Mouse (Mus musculus) layer of hippocampus, adult 11-12 months (tissue): ENCODE measurements around the gene Spire2.
"Not testable (repeated sequence)": the region's sequence is repeated elsewhere in the genome, so short reads cannot be mapped to it uniquely, and the experiment has no call there.

ENCODE experiments used
- DNase-seq: peaks from one replicate; pipeline ENCODE4 v3.0.0; 2022; ENCODE audit warnings: low spot score

The Spire2 gene

GRCm38 (mm10) chr8:123332262-123333090, at the start of gene Spire2:
Gene Spire2 (plus strand): TSS chr8:123332713.
- DNase-seq, result peak; percentile 62

GRCm38 (mm10) chr8:123282994-123283393, 49.5 kb upstream of the Spire2 start:
- DNase-seq, result not testable (repeated sequence)

GRCm38 (mm10) chr8:123283991-123284390, 48.5 kb upstream of the Spire2 start:
- no peak for DNase-seq

- DNase-seq, result no peak
Observed at GRCm38 (mm10) chr8:123284493-123284892, 48.0 kb upstream of the Spire2 start.

GRCm38 (mm10) chr8:123287362-123287761, 45.2 kb upstream of the Spire2 start:
- no peak for DNase-seq

- peak; percentile 38 for DNase-seq
Observed at GRCm38 (mm10) chr8:123290166-123290565, 42.3 kb upstream of the Spire2 start.

- no peak for DNase-seq
Observed at GRCm38 (mm10) chr8:123290679-123291078, 41.8 kb upstream of the Spire2 start.

GRCm38 (mm10) chr8:123291716-123292115, 40.8 kb upstream of the Spire2 start:
- DNase-seq, result no peak

GRCm38 (mm10) chr8:123292281-123292680, 40.2 kb upstream of the Spire2 start:
- no peak for DNase-seq

- no peak for DNase-seq
Observed at GRCm38 (mm10) chr8:123292785-123293184, 39.7 kb upstream of the Spire2 start.

- no peak for DNase-seq
Observed at GRCm38 (mm10) chr8:123298301-123298700, 34.2 kb upstream of the Spire2 start.

GRCm38 (mm10) chr8:123308738-123309137, 23.8 kb upstream of the Spire2 start:
- DNase-seq, result no peak

GRCm38 (mm10) chr8:123317781-123318466, 14.6 kb upstream of the Spire2 start:
- no peak for DNase-seq

GRCm38 (mm10) chr8:123318467-123318911, 14.0 kb upstream of the Spire2 start, which contains the start of gene Fanca:
Gene Fanca (minus strand): TSS chr8:123318576.
- DNase-seq, result peak; percentile 91

- peak; percentile 54 for DNase-seq
Observed at GRCm38 (mm10) chr8:123319522-123320164, 12.9 kb upstream of the Spire2 start.

GRCm38 (mm10) chr8:123328552-123328951, 4.0 kb upstream of the Spire2 start:
- DNase-seq, result no peak

GRCm38 (mm10) chr8:123329350-123329749, 3.2 kb upstream of the Spire2 start:
- no peak for DNase-seq

- no peak for DNase-seq
Observed at GRCm38 (mm10) chr8:123329961-123330360, 2.6 kb upstream of the Spire2 start.

- no peak for DNase-seq
Observed at GRCm38 (mm10) chr8:123330701-123331100, 1.8 kb upstream of the Spire2 start.

GRCm38 (mm10) chr8:123331301-123331700, 1.2 kb upstream of the Spire2 start:
- DNase-seq, result no peak

- DNase-seq, result no peak
Observed at GRCm38 (mm10) chr8:123331810-123332209, 703 bp upstream of the Spire2 start.

GRCm38 (mm10) chr8:123333091-123333587, 626 bp downstream of the Spire2 start:
- no peak for DNase-seq
